Mouse (Mus musculus): ENCODE data around the gene Slc38a1.

Gene Slc38a1

DNA sequence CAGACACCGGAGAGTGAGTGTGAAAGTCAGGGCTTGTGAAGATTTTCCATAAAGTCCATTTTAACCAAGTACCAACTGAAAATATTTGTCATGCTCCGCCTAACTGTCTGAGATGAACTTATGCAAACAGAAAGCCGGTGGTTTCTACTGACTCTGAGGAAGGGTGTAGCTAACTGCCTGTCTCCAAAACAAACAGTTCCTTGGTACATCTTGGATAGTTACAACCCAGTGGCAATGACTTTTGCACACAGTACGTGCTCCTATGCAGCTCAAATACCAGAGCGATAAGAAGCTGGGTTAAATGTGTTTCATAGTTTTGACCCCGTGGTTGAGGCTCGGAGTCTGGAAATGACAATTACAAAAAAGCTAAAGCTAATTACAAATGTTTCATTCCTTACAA, 34.0 kb downstream of the Slc38a1 start:
- no peak for DNase-seq (ENCODE audit: low spot score)

DNA sequence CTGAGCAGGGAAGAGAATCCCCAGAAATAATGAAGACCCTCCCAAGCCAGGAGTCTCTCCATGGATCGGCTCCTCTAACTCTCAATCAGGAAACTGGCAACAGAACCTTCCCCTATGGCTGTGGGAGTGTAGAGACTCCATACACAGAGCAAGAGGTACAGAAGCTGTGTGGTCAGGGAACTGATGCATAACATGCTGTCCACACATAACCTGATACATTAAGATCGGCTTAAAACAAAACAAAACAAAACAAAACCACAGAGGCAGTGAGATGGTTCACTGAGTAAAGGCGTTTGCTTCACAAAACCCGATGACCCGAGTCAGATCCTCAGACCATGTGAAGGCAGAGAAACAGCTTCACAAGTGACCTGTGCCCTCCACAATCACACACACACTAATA, 35.3 kb downstream of the Slc38a1 start:
- no peak for DNase-seq (ENCODE audit: low spot score)

DNA sequence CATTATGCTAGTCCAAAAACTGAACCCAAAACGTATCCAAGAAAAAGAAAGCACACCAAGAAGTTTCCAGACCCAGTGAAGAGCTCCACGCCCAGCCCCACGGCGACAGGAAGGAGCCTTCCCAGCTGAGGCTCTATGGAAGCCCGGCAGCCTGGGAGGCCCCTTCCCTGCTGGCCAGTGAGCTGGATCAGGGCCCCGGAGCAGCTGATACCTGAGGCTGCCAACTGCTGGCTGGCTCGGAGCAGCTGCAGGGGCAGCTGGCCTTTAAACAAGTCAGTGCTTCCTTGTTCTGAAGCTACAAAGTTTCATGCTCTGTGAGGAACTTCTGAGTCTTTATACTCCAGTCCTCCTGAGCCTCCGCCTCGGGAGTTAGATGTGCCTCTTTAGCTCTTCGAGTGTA, 38.4 kb downstream of the Slc38a1 start:
- no peak for DNase-seq (ENCODE audit: low spot score)

DNA sequence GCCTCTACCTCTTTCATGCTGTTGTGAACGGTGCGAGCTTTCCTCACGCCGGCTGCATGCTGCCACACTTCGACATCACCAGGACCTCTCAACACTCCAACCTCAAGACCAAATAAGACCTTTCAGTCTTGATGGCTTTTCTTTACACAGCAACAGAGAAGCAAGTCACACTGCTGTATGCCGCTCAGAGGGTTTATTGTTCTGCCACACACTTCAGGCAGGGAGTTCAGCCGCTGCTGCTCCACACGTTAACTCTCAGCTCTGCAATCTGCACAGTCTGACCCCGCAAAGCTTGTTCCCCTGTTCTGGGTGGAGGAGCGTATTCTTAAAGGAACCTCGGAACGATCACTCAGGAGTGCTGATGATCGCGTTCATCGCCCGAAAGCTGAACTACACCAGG, 40.7 kb downstream of the Slc38a1 start:
- no peak for DNase-seq (ENCODE audit: low spot score)

DNA sequence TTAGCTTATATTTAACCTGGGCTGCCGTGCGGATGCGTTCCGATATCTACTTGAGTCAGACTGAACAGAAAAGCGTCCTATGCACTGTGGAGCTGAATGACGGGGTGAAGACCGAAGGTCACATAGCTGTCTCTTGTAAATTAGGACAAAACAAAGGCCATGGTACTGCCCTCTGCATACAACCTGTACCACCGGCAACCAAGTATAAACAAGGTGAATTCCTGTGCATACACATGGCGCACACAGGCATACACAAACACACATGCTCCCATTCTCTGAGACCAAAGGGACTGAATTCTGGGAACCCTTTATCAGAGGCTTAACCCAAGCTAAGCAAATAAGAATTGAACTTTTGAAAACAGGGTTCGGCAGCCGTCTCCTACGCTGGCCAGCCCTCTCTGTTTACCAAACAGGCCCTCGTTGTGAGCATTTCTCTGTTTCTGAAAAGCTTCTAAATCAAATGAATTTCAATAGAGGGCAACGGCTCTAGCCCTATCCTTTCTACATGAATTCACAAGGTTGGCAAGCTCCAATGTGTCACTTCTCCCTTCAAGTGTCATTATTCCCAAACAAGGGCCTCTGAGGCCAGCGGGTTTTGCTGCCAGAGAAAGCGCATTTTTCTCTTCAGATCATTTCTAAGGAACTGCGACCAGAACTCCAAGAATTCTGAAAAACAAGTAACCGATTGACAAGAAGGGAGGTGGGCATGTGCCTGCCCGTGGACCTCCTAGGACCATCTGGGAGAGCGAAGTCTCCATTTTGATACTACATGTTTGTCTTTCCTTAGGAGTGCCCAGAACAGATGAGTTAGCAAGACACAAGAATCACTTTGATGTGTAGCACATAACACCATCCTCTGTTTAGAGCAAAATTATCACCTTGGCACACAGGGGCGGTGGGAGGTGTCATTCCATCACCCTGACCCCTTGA, 42.6 kb downstream of the Slc38a1 start:
- DNase-seq (ENCODE audit: low spot score) = no peak

DNA sequence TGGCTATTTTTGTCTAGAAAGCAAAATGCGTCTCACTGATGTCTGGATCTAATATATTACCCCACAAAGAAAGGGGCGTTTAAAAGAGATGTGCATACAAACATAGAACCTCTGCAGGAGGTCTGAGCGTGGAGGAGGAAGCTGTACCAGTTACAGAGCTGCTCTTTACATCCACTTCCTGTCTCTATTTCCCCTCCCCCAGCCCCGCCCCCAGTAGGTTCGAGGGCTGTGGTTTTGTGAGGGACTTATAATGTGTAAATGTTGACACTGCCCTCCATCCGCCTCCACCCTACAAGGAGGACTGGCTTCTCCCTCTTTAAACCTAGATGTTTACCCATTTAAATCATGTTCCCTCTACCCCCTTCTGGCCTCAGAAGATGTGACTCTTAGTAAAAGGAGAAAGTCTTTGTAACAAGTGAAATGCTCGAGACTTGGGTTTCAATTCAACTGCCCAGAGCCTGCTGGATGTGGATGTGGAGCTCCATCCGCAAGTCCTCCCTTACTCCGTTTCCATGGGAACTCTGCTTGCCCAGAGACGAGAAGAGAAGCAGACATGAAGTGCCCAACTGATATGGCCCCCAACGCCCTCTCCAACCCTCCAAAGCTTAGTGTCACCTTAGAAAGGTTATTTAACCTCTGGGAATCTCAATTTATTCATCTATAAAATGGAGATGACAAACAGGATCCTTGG, 43.7 kb downstream of the Slc38a1 start:
- peak; percentile 84 for DNase-seq (ENCODE audit: low spot score)

DNA sequence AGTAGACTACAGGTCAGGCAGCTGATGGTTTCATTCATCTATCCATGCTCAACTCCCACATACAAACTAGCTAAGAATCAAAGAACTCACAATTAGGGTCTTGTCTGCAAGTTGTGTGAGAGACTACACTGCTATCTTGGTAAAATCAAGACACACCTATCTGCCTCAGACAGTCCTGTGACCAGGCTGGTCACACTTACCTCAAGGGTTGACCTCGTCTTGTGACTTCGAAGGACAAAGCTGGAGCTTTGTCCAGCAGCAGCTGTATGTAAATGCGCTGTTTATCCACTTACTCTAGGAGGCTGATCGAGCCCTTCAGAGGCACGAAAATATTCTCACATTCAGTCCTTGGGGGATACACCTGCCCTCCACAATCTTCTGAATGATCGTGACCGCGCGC, 45.6 kb downstream of the Slc38a1 start:
- no peak for DNase-seq (ENCODE audit: low spot score)

DNA sequence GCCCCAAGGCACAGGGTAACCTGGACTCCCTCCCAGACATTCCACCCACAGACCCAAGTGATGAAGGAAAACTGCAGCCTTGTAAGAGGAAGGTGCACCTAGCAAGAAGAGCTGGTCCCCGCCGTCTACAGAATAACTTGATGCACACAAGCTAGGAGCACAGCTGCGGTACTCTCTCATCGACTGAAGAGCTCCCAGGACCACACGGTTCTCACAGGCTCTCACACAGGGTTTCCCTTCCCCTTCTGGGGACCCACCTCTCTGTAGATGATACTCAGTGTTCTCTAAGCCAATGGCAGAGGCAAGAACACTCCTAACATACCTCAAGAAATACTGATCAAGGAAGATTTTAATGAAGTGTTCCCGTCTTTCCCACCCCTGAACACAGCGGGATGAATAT, 48.4 kb downstream of the Slc38a1 start:
- DNase-seq (ENCODE audit: low spot score) = no peak

DNA sequence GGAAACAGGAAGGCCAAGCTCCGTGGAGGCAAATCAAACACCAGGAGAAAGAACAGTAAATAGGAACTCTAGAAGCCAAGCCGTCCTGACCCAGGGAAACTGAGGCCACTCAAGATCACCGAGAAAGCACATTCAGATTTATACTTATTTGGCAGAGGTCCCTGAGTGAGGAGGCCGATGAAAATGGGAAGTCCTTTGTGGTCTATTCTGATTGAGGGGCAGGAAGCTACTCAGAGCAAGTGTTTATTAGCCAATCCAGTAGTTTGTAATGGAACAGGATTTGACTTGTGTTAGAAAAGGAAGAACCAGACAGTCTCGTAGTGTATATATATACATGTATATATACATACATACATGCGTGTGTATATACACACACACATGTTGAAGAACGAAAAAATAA, 48.8 kb downstream of the Slc38a1 start:
- DNase-seq (ENCODE audit: low spot score) = no peak

DNA sequence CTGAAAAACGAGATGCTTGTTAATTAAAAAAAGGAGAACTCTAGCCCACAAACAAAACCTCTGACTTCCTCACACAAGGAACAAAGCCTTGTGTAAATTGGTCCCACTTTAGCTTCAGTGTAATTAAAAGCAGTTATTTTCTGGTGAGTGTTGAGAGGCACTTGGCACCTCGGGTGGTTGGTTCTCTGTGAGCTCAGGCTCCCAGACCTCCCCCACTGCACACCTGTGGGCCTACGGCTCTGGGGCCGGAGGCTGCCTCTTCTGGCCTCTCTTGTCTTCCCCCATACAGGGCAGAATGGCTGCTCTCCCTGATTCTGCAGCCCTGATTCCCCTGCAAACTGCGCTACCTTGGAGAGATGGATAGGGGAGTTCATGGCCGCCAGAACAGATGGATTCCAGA, 49.3 kb downstream of the Slc38a1 start:
- no peak for DNase-seq (ENCODE audit: low spot score)

DNA sequence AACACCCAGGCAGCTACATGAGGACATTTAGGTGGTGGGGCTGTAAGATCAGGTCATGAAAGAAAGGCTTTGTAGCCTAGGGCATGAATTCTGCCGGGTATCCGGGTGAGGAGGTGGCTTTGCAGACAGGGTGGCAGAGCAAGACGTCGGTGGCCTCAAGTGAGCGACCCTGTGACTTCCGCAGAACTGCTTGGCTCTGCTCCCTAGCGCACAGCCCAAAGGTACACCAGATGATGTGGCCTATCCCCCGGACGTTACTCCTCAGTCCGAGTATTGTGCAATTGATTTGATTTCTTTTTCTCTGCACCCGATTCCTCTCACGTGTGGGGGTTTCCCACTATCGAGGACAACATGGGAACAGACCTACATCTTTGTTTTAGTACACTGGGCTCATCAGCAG, 49.7 kb downstream of the Slc38a1 start:
- DNase-seq (ENCODE audit: low spot score) = no peak

DNA sequence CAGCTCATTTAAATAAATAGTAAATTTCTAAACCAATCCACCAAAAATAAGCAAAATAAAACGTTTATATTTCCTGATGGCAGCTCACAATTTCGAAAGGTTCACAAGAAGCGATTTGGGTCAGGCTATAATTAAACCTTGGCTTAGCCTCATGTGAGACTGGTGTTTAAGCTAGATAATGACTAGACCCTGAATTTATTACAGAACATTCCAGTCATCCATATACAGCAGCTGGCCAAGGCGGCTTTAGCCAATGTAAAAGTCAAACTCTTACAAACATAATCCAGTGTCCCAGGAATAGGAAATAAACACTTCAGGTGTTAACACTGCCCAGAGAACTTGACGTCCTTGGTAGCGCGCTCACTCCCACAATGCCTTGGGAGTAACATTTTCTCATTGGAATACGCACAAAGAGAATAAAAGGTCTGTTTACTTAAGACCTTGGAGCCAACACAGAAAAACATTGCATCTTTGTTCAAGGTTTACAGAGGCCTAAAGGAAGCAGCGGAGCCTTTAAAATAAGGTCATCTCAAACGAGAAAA, 50.8 kb downstream of the Slc38a1 start:
- DNase-seq (ENCODE audit: low spot score) = peak; percentile 36

DNA sequence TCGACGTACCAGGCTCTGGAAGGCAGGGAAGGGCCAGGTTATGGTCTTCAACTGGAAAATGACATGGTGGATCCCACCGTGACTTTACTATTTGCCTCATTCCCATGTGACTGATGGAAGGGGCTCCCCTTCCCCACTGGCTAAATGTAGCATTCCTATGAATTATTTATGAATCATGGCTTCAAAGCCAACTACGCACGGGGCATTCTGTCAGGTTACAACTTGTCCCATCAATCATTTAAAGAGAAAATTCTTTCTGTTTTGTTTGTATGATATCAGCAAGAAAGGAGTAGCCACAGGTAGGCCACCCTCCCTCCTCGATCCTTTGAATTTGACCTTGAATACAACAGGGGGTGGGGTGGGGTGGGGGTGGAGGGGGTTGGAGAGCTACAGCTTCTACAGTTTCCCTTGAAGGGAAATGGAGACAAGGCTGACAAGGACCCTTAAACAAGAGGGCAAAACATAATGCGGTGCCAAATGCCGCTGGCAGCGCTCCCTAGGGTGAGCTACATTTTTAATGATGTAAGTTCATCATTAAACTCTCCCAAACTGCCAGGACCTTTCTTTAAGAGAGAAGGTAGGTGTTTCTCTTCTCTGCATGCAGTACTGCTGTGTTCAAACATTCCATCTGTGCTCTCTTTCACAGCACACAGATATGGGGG, 53.6 kb downstream of the Slc38a1 start:
- no peak for DNase-seq (ENCODE audit: low spot score)

DNA sequence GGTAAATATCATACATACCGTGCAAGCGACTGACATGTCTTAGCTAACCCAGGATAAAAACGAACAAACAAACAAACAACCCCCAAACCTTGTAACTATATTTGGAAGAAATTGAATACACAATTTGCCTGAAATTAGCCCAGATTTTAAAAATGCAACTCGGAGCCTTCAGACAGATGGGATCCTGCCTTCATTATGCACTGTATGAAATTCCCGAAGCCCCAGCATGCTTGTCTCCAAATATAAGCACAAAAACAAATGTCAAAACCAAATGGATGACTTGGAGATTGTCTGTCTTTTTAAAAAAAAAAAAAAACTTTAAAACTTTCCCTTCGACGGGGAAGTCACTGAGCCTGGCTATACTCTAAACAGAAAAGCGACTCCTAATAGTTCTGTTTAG, 54.7 kb downstream of the Slc38a1 start:
- DNase-seq (ENCODE audit: low spot score) = no peak

DNA sequence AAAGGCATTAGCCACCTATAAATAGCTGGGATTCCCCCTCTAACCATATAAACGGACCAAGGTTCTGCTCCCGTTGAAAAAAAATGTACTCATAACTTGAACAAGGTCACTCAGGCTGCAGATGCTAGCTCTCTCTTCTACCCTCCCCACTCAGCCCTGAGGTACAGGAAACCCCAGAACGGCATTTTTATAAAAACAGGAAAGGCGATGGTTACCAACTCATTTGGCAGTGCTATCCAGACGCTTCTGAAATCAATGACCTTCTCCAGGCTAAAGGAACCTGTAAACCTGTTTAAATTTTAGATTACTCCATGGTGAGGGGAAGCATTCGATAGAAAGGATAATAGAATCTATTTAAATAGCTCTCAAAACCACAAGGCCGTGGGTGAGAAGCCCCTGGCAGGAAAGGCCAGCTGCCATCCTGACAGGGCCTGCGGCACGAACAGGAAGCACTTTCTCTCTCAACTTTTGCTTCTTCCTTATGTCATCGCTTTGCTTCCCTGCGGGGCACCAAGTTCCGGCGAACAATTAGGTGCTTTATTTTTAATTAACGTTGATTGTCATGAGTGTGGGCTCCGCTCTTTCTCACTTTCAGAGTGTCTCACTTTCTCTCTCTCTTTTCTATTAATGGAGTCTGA, 59.2 kb downstream of the Slc38a1 start:
- no peak for DNase-seq (ENCODE audit: low spot score)

DNA sequence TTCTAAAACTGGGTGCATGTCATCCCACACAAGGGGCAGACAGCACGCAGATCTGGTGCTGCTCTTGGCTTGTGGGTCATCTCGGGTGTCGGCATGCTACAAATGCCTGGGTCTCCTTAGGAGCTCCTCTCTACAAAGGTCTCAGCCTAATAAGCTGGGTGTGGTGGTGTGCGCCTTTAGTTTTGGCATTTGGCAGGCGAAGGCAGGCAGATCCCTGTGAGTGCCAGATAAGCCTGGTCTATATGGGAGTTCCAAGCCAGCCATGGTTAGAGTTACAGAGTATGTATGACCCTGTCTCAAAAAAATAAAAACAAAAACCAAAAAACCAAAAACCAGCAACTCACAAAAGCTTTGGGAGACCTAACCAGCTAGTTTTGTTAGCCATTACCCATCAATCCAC, 65.7 kb downstream of the Slc38a1 start:
- DNase-seq (ENCODE audit: low spot score) = no peak

DNA sequence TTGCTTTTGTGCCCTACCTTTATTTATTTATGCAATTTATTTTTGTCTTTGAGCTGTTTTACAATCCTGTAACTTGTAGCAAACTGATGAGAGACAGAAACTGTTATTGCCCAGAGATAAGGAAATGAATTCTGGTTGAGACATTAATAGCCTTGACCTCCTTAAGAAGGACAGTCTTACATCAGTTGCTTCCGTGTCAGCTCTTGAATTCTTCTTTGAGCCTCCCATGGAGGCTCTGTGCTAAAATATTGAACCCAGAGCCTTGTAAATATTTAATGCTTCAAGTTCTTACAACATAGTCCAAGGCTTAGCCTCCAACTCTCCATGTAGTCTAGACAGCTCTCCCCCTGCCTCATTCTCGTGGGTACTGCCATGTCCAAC, 73.7 kb downstream of the Slc38a1 start:
- DNase-seq (ENCODE audit: low spot score) = no peak

DNA sequence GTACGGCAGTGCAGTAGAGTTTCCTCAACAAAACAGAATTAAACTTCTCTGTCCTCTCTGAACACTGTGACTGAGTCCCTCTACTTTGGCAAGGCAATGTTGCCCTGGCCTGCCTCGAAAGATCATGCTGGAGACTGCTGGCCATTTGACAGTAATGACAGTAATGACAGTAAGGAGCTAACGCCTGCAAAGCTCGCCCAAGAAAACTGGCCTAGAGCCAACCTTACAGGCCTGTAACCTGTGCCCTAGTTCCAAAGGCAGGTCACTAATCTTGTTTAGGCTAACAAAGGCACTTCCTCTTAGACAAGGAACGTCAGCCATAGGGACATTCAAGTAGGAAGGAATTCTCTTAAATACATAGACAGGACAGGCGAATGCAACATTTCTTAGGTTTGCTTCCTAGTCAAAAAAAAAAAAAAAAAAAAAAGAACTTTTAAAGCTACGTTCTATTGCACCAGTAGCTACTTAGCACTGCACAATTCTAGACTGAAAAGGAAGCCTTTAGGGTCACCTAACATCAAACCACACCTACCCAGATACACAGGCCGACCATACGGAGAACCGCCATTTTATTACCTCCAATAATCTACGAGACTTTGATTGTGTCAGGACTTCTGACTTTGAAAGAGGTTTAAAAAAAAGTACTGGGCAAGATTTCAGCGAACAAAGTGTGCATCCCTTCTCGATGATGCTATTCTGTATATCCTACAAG, 74.3 kb downstream of the Slc38a1 start:
- DNase-seq (ENCODE audit: low spot score) = no peak

DNA sequence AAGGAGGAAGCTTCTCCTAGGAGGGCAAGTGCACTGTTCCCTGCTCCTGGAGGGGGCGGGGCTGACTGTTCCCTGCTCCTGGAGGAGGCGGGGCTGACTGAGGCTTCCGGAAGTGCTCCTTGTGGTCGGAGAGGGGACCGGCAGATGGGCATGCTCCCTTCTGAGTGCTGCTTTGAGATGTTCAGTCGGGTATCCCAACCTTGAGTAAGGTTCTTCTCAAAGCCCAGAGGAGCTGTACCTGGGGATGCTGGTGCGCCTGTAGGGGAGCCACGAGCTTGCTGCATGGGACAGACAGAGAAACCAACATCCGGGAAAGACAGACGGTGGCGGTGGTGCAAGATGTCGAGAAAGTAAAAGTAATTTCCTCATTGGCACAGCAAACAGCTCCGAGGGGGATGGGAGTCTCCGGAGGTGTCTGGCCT, 75.9 kb downstream of the Slc38a1 start:
- peak; percentile 73 for DNase-seq (ENCODE audit: low spot score)

DNA sequence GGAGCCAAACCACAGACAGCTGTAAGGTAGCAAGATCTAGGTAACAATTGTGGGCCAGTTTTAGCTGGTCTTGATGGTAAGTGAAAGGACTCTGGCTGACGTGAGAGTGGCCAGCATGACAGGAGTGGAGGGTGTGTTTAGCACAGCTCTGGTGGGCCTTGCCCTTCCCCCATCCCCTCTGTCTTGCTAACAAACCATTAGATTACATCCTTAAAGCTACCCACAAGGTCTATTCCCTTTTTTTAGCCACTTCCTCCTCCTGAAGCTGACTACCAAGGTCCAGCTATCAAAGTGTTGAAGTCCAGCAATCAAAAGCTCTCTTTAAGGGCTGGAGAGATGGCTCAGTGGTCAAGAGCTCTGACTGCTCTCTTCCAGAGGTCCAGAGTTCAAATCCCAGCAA, 78.9 kb downstream of the Slc38a1 start:
- DNase-seq (ENCODE audit: low spot score) = no peak

DNA sequence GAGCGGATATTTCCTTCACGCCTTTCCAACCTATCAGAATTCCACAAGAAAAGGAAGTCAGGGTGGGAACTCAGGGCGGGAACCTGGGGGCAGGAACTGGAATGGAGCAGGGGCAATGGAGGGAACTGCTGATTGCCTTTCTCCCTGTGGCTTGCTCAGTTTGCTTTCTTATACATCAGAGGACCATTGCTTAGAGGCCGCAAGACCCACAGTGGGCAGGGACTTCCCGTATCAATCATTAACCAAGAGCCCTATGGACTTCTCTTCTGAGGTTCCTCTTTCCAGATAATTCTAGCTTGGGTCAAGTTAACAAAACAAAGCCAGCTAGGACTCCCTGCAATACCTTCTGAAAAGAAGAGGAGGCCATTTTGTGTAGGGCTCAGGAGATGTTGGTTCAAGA, 80.2 kb downstream of the Slc38a1 start:
- DNase-seq (ENCODE audit: low spot score) = no peak

All from lung, postnatal 25 days (tissue).